Mouse (Mus musculus) embryo, embryonic 10.5 days (tissue): ENCODE measurements at regions not wholly inside any gene's neighbourhood (a gene's known extent, or its start where the extent isn't known, plus 50 kb on each side); places are given as distances from the start of the nearest gene placed in this dataset.
A peak's percentile ranks its signal among the peaks of the same experiment; 100 is the strongest.

Source experiments
- DNase-seq: peaks from one replicate; pipeline ENCODE4 v3.0.0-alpha.2; 2015; ENCODE audit warnings: low spot score

DNA sequence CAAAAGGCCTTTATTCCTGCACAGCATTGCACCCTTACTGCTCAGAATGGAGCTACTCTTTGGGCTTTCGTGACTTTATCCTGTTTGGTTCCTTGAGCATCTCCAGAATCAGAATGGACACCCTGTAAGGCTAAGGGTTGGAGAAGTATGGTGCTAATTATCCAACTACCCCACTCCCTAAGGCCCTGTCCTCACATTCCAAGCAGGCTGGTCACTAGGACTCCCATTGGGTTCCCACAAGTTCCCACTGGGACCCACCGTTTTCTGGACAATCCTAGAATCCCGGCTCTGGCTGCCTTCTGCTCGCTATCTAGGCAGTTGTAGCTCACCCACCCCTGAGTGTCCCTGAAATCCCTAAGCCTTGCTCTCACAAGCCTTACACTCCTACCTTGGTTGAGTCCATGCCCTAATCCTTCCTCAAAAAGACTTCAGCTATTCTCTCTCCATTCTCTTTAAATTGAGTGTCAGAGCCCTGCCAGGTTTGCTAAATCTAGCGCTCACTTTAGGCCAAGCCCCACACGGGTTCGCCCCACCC, 146.1 kb downstream of the Efcab1 start:
- no peak for DNase-seq

DNA sequence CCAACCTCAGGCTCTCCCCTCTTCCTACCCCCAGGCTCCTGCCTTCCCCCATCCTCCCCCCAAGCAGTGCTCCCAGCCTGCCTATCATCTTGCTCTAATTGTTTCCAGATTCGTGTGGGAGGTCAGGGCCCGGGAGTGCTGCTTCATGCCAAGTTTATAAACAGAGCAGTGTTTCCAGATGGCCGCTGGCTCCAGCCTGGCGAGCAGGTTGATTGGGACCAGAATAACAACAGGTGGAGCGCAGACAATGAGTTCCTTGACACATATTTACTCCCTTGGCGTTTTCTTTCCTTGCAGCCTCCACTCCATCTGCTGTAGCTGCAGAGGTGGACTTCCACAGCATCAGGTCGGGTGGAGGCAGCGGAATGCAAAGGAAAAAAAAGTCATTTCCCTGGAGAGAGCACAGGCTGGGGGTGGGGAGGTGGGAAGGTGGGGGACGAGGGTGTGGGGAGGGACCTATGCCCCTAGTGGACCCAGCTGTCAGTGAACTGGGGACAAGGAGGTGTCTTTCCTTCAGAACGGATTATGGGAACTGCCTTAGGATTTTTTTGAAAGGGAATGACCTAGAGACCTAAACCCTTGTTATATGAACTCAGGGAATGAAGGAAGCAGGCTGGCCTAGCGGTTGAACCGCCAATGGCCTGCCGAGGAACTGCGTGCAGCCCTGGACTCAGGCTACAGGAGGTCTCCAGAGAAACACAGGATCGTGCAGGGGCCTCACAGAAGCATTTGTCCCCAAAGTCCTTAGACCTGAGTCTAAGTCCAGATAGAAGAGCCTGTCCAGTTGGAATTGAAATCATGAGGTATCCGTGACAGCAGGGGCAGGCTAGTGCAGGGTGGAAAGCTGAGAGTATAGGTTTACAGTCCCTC, 146.8 kb downstream of the Efcab1 start:
- peak; percentile 92 for DNase-seq

DNA sequence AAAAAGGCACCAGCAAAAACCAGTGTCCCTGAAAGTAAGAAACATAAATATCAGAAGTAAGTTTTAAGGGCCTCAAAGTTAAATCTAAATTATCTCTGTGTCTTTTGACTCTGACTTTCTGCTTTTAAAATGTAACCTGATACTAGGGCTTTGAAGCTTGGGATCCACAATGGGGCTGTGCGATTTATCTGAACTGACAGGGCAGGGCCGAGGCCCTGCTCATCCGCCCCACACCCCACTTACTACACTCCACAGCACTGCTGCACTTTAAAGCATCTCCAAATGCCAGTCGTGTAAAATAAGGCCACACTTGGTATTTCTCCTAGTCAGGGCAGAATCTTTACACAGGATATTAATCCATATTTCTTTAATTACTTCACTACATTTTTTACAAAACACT, 147.4 kb downstream of the Efcab1 start:
- peak; percentile 79 for DNase-seq

DNA sequence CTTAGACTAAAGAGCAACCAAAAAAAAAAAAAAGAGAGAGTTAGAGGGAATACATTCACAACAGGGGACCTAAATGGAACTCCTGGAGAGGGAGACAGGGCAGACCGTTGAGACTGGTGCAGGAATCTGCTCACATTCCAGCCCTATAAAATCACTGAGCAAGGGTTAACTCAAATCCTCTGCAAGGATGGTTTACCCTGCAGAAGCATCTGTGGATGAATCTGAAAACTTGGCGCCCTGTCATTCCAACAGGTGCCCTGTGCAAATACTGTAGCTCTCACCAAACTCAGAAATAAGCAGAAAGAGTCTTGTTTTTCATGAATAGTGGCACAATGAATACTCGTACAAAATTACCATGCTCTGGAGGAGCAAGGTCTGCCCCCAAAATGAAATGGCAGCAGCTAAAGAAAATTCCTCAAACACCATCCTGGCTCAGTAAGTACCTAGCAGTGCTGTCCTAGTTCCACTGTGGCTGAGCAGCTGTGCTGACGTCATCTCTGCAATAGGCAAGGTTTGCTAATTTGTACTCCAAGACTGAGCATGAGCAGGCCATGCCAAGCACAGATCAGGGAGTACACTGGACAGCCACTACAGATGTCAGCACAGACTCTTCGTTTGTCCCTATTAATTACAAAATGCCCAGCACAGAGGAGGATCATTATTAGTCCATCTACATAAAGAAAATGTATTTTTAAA, 148.0 kb downstream of the Efcab1 start:
- peak; percentile 47 for DNase-seq

DNA sequence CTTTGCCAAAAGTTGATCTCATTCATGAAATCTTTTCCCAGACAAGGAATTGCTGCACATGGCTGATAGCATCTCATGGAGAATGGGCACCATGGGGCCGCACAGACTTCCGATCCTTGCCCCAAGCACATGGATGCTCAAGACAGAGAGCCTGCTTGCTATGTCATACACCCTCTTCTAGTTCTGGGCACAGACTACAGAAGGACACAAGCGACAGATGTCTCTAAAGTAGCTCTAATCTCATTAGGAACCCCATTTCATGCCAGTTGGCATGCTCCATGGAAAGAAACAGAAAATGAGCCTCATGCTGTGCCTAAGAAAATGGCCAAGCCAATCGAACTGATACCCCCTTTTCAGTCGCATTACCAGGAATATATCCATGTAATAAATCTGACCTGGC, 149.3 kb downstream of the Efcab1 start:
- DNase-seq: no peak

DNA sequence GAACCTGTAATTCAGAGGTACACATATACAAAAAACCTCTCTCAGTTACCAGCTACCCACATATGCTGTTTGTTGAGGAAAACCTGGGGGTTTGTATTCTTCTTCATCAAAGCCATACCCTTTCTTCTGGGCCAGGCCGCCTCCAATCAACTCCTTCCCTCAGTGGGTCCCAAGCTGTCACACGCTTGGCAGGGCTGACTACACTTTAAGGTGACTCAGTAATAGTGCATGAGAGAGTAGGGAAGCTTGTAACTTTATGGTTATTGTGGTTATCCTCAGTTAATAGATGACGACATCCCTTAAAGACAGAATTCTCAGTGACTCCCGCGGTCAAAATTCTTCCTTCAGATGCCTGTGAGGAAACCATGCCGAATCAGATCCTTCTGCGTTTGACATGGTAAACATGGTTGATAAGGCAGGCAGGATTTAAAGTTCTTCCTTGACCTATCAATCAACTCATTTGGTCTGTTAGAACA, 164.1 kb downstream of the Efcab1 start:
- DNase-seq: no peak

DNA sequence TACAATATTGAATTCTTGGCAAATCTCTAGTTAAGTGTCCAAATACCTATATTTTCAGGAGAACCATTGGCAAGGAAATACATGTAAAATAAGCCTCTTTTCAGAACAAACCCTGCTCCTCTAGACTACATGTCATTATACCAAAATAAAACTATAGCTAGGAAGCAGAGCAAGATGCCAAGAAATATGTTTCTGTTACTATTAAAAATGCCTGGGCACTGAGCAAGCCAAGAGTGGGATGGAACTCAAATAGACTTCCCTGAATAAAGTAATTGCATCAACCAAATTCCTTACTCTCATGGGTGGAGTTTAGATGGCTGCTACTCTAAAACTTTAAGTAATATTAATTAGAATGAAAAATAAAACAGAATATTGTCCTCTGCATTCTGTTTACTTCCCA, 168.0 kb downstream of the Efcab1 start:
- no peak for DNase-seq

DNA sequence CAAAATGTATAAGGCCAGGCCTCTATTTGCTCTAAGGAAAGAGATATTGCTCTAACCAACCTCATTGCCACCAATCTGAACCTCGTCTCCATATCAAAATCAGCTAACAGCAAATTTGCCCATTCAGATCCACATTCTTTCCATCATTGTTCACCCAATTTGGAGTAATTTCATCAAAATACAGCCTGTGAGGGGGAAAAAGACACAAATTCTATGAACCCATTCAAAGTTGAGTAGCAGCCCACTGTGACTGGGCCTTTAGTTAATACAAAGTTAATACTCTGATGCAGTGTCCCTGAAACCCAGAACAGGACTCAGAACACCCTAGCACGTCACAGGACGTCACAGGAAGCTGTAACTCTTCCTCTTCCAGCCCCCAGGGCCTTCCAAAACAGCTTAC, 177.3 kb downstream of the Efcab1 start:
- DNase-seq: no peak

DNA sequence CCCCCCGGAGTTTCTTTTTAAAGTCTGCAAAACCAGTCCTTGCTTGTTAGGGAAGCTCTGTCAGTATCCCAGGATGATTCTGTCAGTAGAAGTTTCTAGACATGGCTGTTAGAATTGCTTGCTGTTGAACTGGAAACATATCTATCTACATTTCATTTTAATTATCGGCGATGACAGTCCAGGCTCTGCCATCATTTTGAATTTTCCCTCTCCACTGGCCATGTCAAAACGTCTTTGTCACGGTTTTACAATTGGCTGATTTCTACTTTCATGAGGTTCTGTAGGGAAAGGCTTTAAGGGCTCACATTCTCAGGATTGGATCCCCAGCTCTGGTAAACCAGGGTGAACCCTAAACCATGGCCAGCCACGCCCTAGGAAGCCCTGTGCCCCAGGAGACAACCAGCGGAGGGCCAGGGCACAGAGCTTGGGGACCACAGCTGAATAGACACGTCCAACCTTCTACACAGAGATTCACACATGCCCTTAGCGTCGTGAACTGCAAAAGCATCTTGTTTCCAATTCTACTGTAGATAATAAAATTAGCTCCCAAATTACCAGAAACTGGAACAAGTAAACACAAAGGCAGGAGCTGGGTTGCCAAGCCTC, 177.8 kb downstream of the Efcab1 start:
- DNase-seq: no peak

DNA sequence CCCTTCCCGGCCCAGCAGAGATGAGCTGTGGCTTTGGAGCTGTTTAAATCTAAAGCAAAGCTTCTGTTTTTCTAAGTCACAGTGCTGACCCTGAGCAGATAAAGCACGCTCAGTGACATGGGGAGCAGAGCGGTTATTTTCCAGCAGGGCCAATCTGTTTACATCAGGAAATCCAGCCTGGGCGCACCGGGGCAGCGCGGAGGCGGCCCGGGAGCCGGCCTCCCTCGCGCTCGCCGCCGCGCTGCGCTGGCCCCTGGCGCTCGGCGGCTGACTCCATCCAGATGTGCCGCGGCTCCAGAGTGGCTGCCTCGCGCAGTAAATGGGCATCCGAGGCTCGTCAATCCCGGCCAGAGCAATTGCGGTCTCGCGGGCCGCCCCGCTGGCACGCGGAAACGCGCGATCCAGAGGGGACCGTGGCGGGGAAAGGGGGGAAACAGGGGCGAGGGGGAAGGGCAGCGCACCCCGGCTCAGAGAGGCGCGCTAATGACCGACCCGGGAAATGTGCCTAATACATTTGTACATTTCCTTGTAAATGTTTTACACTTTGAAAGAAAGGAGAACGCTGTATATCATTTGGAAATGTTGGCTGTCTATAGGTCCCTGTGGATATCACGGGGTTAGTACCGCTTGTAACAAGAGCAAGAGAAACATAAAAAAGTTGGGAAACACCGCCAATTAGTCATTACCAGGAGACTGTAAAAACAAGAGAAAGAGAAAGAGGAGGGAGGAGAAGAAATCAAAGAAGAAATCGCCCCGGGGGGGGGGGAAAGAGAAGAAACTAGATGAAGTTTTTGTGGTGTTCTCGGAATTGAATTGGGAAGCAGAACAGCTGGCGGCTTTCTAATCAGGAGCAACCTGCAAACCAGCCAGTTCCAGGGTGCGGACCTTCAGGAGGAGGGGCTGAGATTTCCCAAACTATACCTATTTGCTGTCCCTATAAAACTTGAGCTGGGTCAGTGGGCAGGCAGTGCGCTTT, 178.6 kb downstream of the Efcab1 start:
- DNase-seq: peak; percentile 73

DNA sequence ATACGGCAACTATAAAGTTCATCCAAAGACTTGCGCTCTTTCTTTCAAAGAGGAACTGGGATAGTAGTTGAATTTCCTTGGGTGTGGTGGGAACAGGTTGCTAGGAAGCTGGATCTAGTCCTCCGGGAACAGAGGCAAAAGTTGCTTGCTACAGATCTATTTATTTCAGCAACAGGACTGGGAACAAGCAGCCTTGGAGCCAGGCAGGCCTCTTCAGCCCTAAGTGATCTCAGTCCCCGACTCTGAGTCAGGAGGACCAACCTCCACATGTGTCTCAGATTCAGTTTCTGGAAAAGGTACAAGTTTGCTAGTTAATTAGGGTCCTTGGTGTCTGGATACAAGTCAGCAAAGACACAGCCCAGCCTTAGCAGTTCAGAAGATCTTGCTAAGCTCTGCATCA, 180.2 kb downstream of the Efcab1 start:
- DNase-seq: no peak

DNA sequence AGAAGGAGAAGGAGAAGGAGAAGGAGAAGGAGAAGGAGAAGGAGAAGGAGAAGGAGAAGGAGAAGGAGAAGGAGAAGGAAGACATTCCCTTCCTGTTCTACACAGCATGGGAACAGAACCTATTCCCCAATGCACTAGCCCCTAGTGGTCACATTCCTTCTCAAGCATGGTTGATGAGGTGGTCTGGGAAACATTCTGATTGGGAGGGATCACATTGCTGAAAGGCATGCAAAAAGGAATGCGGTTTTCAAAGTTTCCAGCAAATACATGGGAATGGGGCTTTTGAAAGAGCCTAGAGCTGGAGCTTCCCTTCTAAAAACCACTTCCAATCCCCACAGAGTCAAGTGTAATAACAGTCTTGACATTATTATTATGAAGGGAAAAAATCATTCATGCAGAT, 197.5 kb downstream of the Efcab1 start:
- no peak for DNase-seq

DNA sequence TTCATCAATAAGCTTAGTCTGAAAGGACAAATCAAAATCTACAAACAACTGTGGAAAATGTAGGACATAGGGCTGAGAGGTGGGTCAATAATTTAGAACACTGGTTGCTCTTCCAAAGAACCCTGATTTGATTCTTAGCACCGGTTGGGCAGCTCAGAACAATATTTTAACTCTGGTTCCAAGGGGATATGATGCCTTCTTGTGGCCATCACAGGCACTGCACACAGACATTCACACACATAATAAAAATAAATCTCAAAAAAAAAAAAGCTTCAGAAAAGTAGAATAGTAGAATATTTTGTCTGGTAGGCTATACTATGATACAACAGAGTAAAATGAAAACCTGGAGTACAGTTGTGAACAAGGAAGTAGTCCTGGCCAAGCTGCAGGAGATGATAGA, 200.8 kb downstream of the Efcab1 start:
- no peak for DNase-seq

DNA sequence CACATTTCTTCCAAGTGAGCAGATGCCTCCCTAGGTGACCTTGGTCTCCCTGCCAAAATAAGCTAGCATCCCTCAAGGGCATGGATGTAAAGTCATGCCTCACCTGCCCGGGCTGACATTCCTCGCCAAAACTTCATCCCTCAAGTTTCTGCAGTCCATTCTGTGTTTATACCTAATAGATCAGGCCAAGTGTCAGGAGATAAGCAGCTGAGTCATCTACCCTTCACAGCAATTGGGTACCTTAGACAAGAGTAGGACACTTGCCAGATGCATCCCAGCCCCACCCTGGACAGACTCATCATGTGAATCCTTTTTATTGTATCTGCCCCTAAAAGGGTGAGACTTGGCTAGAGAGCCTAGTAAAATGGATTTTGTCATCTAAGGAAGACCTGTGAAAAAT, 204.1 kb upstream of the Gm21897 start:
- DNase-seq: no peak

DNA sequence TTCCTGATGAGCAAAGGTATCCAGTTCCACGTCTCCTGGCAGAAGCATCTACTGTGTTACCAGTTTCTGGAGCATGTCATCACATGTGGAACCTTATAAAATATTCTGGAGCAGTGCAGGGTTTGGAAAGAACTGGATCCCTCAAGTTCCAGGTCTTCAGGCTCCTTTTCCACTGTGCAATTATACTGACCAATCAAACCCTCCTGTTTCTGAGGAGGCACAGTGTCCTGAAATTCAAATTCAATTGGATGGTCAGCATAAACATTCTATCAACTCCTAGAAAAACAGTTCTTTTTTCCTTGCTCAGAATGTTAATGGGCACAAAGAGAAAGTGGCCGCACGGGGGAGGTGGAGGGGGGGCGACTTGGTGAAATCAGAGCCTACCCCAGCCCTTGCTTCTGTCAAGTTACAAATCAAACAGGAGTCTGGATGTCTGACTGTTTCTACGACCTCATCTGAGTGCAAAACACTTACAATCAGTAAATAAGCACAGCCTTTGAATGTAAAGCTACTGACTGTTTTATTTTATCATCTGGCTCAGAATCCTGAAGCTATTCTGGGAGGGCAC, 203.2 kb upstream of the Gm21897 start:
- peak; percentile 37 for DNase-seq

DNA sequence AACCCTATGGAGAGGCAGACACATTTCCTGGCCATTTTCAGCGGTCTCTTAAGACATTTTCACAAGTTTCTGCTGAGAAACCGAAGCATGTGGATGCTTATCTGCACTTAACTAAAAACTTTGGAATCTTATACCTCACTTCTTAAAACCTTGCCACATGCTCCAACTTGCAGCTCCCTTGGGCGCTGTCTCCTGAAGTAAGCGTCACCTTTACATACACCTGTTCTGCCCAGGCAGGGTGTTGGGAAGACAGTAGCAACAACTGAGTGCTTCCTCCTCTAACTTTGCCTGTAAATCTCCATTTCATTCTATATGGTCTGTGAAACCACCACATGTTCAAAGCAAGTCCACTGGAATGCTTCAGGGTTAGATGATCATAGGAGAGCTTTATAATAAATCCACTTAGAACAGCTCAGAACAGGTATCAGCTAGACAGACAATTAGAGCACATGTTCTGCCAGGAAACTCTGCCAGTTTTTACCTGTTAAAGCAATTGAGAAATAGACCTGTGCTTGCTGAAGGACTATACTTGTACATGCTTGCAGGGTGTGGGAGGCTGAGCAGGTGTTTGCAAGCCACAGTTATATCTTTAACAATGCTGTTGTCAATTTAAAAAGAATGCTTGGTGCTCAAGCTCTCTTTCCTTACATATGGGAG, 202.6 kb upstream of the Gm21897 start:
- no peak for DNase-seq

DNA sequence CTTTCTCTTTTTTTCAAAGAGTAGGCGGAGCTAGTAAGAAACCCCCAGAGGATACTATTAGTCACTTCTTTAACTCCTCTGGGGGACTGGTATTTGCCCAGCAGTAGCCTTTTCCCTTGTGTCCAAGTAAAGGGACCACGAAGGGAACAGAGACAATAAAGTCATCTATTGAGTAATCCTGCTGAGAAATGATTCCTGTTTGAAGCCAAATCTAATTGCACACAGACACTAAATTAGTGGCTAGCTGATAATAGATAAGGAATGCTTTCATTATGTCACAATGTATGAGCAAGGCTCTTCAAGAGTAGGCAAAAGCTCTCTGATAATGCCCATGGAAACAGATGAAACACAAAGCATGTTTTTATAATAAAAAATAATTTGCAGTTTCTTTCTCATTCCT, 201.9 kb upstream of the Gm21897 start:
- DNase-seq: no peak

DNA sequence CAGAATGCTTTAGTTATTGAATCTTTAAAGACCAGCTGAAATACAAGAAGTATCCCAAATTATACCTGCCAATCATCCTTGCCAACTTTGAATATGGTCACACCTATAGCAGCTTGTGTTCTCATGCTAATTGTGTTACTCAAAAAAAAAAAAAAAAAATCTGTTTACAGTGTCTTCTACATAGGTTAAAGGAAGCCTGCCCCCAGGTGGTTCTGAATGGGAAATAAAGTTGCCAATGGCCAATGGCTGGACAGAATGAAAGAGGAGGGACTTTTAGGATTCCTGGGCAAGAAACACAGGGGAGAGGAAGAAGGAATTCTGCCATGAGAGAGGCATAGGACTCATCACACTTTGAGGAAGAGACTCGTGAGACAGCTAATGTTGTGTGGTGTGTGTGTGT, 197.5 kb upstream of the Gm21897 start:
- DNase-seq: peak; percentile 43

DNA sequence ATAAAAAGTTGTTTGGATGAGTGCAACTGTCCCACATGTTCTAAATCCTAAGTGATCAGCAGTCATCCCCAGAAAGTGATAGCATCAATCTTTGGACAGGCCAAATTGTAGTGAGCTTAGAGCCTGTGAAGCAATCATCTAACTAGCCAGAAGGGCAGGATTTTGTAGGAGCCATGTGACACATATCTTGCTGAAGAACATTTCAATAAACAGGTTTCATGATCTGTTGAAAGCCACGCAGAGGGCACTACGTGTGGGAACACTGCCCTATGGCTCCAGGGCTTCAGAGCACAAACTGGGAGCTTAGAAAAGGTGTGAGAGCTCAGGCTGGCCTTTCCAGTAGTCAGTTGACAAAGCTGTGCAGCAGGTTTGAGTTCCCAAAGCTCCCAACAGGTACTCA, 188.3 kb upstream of the Gm21897 start:
- no peak for DNase-seq

DNA sequence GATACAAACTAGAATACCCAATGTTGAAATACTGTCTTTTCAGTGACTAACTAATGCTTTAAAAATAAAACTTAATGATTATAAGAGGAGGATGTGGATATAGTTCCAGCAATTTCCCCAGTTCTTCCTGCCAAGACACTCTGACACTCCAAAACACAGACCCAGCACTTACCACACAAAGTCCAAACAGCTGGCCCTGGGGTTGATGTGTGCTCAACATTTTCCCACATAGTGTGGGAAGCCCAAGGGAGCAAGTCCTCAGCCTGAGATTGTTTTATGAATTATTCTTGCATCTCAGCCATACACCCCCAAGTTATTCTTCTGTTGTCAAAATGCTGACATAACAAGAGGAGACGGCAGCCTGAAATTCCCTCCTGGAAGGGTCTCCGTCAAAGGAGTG, 187.5 kb upstream of the Gm21897 start:
- no peak for DNase-seq

DNA sequence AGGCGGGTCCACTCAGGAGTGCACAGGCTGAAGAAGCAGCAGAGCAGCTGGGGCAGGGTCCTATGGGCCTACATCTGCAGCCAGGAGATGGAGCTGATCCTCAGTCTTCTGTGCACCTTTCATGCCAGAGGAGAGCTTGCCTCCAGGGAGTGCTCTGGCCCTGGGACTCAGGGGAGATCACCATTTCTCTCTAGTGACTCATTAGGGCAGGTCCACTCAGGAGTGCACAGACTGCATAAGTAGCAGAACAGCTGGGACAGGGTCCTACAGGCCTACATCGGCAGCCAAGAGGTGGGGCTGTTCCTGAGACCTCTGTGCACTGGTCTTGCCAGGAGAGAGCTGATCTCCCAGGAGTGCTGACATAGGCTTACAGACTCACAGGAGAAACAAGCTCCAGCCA, 159.4 kb upstream of the Gm21897 start:
- no peak for DNase-seq
